21 mouse cellular contexts compared by ENCODE assay signal in the genomic region with DNA sequence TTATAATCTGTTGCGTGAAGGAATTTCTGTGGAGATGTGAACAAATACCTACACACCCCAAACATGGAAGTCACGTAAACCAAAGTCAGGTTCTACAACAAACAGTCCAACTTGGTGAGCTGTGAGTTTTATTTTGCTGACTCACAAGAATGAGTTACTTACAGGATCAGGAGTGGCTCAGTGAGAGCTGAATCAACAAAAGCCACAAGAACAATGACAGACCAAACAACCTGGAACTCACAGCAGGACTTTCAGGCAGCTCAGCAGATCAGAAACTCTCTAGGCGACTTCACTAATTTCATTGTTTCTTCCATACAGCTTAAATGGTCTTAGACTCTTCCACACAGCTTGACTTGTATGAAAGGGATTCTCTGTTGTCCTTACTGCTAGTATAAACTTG.
"Had no signal": no experiment of that assay in that cellular context is flagged by ENCODE, and none has a peak within 500 bp of the region (broad histone marks: within the 10 kb centered on the region; RNA-seq: fewer than 3 reads in every experiment).

No protein-coding gene starts in this region.

- H3K27me3 ChIP-seq: limb, embryonic 12.5 days; limb, embryonic 15.5 days; midbrain, embryonic 12.5 days; midbrain, embryonic 15.5 days; neural tube, embryonic 12.5 days; neural tube, embryonic 15.5 days had no signal

- ATAC-seq: liver, postnatal 0 days; lung, postnatal 0 days; midbrain, embryonic 15.5 days had no signal

- H3K4me2 ChIP-seq: limb, embryonic 12.5 days; limb, embryonic 15.5 days; liver, embryonic 11.5 days; lung, embryonic 14.5 days; midbrain, embryonic 12.5 days; midbrain, embryonic 15.5 days; neural tube, embryonic 12.5 days; neural tube, embryonic 15.5 days had no signal

- H3K4me1 ChIP-seq: limb, embryonic 12.5 days; limb, embryonic 15.5 days; midbrain, embryonic 12.5 days; midbrain, embryonic 15.5 days; neural tube, embryonic 12.5 days; neural tube, embryonic 15.5 days had no signal

- DNase-seq: kidney, postnatal 25 days; layer of hippocampus, adult 9-11 months; liver, postnatal 0 days; lung, embryonic 14.5 days; right cerebral cortex, adult 18-20 months; right cerebral cortex, postnatal 14 days; spleen, adult 18-20 months; thymus, adult 18-20 months; thymus, postnatal 36 days had no signal

- H3K4me3 ChIP-seq: layer of hippocampus, adult 2 months; limb, embryonic 12.5 days; limb, embryonic 15.5 days; midbrain, embryonic 12.5 days; midbrain, embryonic 15.5 days; neural tube, embryonic 12.5 days; neural tube, embryonic 15.5 days had no signal

- H3K27ac ChIP-seq: kidney, postnatal 0 days; layer of hippocampus, adult 2 months; limb, embryonic 12.5 days; limb, embryonic 15.5 days; liver, embryonic 14.5 days; macrophage; midbrain, embryonic 12.5 days; midbrain, embryonic 15.5 days; neural tube, embryonic 12.5 days; neural tube, embryonic 15.5 days had no signal

- H3K36me3 ChIP-seq: limb, embryonic 12.5 days; limb, embryonic 15.5 days; midbrain, embryonic 12.5 days; midbrain, embryonic 15.5 days; neural tube, embryonic 12.5 days; neural tube, embryonic 15.5 days had no signal

- H3K9ac ChIP-seq: limb, embryonic 12.5 days; limb, embryonic 15.5 days; liver, embryonic 14.5 days; liver, postnatal 0 days; lung, embryonic 14.5 days; midbrain, embryonic 12.5 days; midbrain, embryonic 15.5 days; neural tube, embryonic 12.5 days; neural tube, embryonic 15.5 days had no signal

- H3K9me3 ChIP-seq: limb, embryonic 12.5 days; limb, embryonic 15.5 days; midbrain, embryonic 12.5 days; midbrain, embryonic 15.5 days; neural tube, embryonic 12.5 days; neural tube, embryonic 15.5 days had no signal
